Mouse (Mus musculus): ENCODE measurements at regions not wholly inside any gene's neighbourhood (a gene's known extent, or its start where the extent isn't known, plus 50 kb on each side); places are given as distances from the start of the nearest gene placed in this dataset.

- TF ChIP-seq POLR2A (IDR thresholded peaks at IDR 0.05; ENCODE audit: low read depth, low read length) = no peak
- no peak for TF ChIP-seq CTCF (IDR thresholded peaks at IDR 0.05; ENCODE audit: extremely low read depth, insufficient read length, insufficient replicate concordance, low read depth, low read length)
These were observed 191.0 kb upstream of the Gjb5 start for GRCm38 (mm10) chr4:127549018-127549417.

All from small intestine, adult 2 months (tissue).